Mouse (Mus musculus) liver, embryonic 13.5 days (tissue): ENCODE measurements around the gene Gm17359. TPM values are rescaled to one million over a fixed set of nuclear protein-coding genes. Genes with fewer than 3 reads are reported as not detected.

Source experiments
- ATAC-seq: fragments of 200-750 bp; cut with Nextera tagmentation; 2 replicates; pipeline ENCODE4 v1.8.0; 2017; ENCODE audit warnings: low read depth, mild to moderate bottlenecking, moderate number of reproducible peaks, moderate library complexity
- DNase-seq: peaks from one replicate; pipeline ENCODE4 v3.0.0; 2022
- H3K27ac ChIP-seq: fragments of 300-500 bp; sonication (generic); 2 replicates; pipeline ENCODE4 v1.5.1; 2015; ENCODE audit warnings: moderate library complexity, mild to moderate bottlenecking, inconsistent platforms
- H3K27me3 ChIP-seq: fragments of 300-500 bp; sonication (generic); 2 replicates; pipeline ENCODE4 v1.6.1; 2015; ENCODE audit warnings: mild to moderate bottlenecking, inconsistent platforms
- H3K36me3 ChIP-seq: fragments of 300-500 bp; sonication (generic); 2 replicates; pipeline ENCODE4 v1.6.1; 2015; ENCODE audit warnings: mild to moderate bottlenecking, inconsistent platforms
- H3K4me1 ChIP-seq: fragments of 300-500 bp; sonication (generic); replicated peaks from 2 replicates; pipeline ENCODE4 v1.6.1; 2015; ENCODE audit warnings: inconsistent platforms
- H3K4me2 ChIP-seq: fragments of 300-500 bp; sonication (generic); 2 replicates; pipeline ENCODE4 v1.6.1; 2015; ENCODE audit warnings: inconsistent platforms, mild to moderate bottlenecking, moderate library complexity
- H3K4me3 ChIP-seq: fragments of 300-500 bp; sonication (generic); replicated peaks from 2 replicates; pipeline ENCODE4 v1.5.1; 2015; ENCODE audit warnings: mild to moderate bottlenecking, inconsistent platforms
- H3K9ac ChIP-seq: fragments of 300-500 bp; sonication (generic); 2 replicates; pipeline ENCODE4 v1.6.1; 2015; ENCODE audit warnings: mild to moderate bottlenecking, inconsistent platforms
- H3K9me3 ChIP-seq: fragments of 300-500 bp; sonication (generic); replicated peaks from 2 replicates; pipeline ENCODE4 v1.6.1; 2016; ENCODE audit warnings: inconsistent platforms
- WGBS: fragments of 180-500 bp; shearing (Covaris S2); methylation state at CpG from one replicate; pipeline ENCODE4 v1.1.7; 2015; ENCODE audit not compliant: insufficient replicate concordance; 5-methylcytosine and 5-hydroxymethylcytosine counted together
- polyA plus RNA-seq: library from polyadenylated mRNA; unstranded; fragments of >200 nt; fragmentation: Nextera tagmentation; extraction: Ambion mirVana; gene quantifications from 2 replicates; pipeline ENCODE4 v1.2.1, GENCODE M21; 2015

Gm17359 gene
- polyA plus RNA-seq, 1 experiment from 2014 or later = not detected

GRCm38 (mm10) chr3:79310184-79310583 is 26.3 kb upstream of the Gm17359 start:
- H3K27ac ChIP-seq = no peak overlapping the region
- H3K4me2 ChIP-seq = no peak overlapping the region
- 67% methylated on average over 7 of the region's 7 CpGs for WGBS
- no peak for DNase-seq
- H3K9me3 ChIP-seq = no peaks in the 10 kb centered on the region
- H3K27me3 ChIP-seq = no peaks in the 10 kb centered on the region
- no peak overlapping the region for H3K4me3 ChIP-seq
- H3K4me1 ChIP-seq = no peaks in the 10 kb centered on the region
- no peak for ATAC-seq
- no peak overlapping the region for H3K9ac ChIP-seq
- no peaks in the 10 kb centered on the region for H3K36me3 ChIP-seq

GRCm38 (mm10) chr3:79311895-79312294 is 24.6 kb upstream of the Gm17359 start:
- Histone ChIP-seq H3K4me1 (no peaks in the 10 kb centered on the region), H3K27me3 (no peaks in the 10 kb centered on the region), H3K4me3 (no peak overlapping the region), H3K27ac (no peak overlapping the region), H3K4me2 (no peak overlapping the region), H3K36me3 (no peaks in the 10 kb centered on the region), H3K9ac (no peak overlapping the region), H3K9me3 (no peaks in the 10 kb centered on the region)
- ATAC-seq (no peak), DNase-seq (no peak)

- H3K9me3 ChIP-seq = no peaks in the 10 kb centered on the region
- H3K4me2 ChIP-seq = no peak overlapping the region
- DNase-seq = no peak
- no peak overlapping the region for H3K27ac ChIP-seq
- H3K4me1 ChIP-seq = no peaks in the 10 kb centered on the region
- no peak overlapping the region for H3K9ac ChIP-seq
- WGBS = 58% methylated on average over 10 of the region's 10 CpGs
- H3K4me3 ChIP-seq = no peak overlapping the region
- no peaks in the 10 kb centered on the region for H3K36me3 ChIP-seq
- H3K27me3 ChIP-seq = no peaks in the 10 kb centered on the region
- no peak for ATAC-seq
These were observed 22.3 kb upstream of the Gm17359 start for GRCm38 (mm10) chr3:79314006-79314698.

- WGBS = 47% methylated on average over 10 of the region's 10 CpGs
- Histone ChIP-seq H3K9me3 (no peaks in the 10 kb centered on the region), H3K4me2 (no peak overlapping the region), H3K36me3 (no peaks in the 10 kb centered on the region), H3K27ac (no peak overlapping the region), H3K9ac (no peak overlapping the region), H3K27me3 (no peaks in the 10 kb centered on the region), H3K4me3 (no peak overlapping the region), H3K4me1 (no peaks in the 10 kb centered on the region)
- DNase-seq (no peak), ATAC-seq (no peak)
These were observed 11.5 kb upstream of the Gm17359 start for GRCm38 (mm10) chr3:79324697-79325526.

- no peaks in the 10 kb centered on the region for H3K9me3 ChIP-seq
- DNase-seq (no peak), ATAC-seq (no peak)
- no peak overlapping the region for H3K4me3 ChIP-seq
- no peak overlapping the region for H3K9ac ChIP-seq
- H3K27me3 ChIP-seq = no peaks in the 10 kb centered on the region
- H3K36me3 ChIP-seq = no peaks in the 10 kb centered on the region
- H3K4me1 ChIP-seq = peaks cover 6% of the 10 kb centered on the region; the same call in 1 of the 2 replicates
- no peak overlapping the region for H3K27ac ChIP-seq
- WGBS = 47% methylated on average over 8 of the region's 8 CpGs
- H3K4me2 ChIP-seq = no peak overlapping the region
These were observed 6.7 kb upstream of the Gm17359 start for GRCm38 (mm10) chr3:79329691-79330315.

GRCm38 (mm10) chr3:79333051-79333450 is 3.4 kb upstream of the Gm17359 start:
- Histone ChIP-seq H3K9me3 (no peaks in the 10 kb centered on the region), H3K4me1 (peaks cover 6% of the 10 kb centered on the region; the same call in 1 of the 2 replicates), H3K9ac (no peak overlapping the region), H3K4me2 (no peak overlapping the region), H3K36me3 (no peaks in the 10 kb centered on the region), H3K27ac (no peak overlapping the region), H3K4me3 (no peak overlapping the region), H3K27me3 (no peaks in the 10 kb centered on the region)
- 78% methylated on average over 7 of the region's 7 CpGs for WGBS
- ATAC-seq (no peak), DNase-seq (no peak)

GRCm38 (mm10) chr3:79333643-79334200 is 2.7 kb upstream of the Gm17359 start:
- Histone ChIP-seq H3K27ac (no peak overlapping the region), H3K4me2 (no peak overlapping the region), H3K36me3 (no peaks in the 10 kb centered on the region), H3K4me3 (no peak overlapping the region), H3K9ac (no peak overlapping the region), H3K4me1 (peaks cover 6% of the 10 kb centered on the region; the same call in 1 of the 2 replicates), H3K9me3 (no peaks in the 10 kb centered on the region), H3K27me3 (no peaks in the 10 kb centered on the region)
- no peak for DNase-seq
- ATAC-seq = peak; percentile 45
- 48% methylated on average over 8 of the region's 8 CpGs for WGBS

- H3K9me3 ChIP-seq = no peaks in the 10 kb centered on the region
- DNase-seq = no peak
- no peaks in the 10 kb centered on the region for H3K36me3 ChIP-seq
- no peak overlapping the region for H3K4me2 ChIP-seq
- 36% methylated on average over 3 of the region's 3 CpGs for WGBS
- no peaks in the 10 kb centered on the region for H3K4me1 ChIP-seq
- H3K27me3 ChIP-seq = no peaks in the 10 kb centered on the region
- H3K9ac ChIP-seq = no peak overlapping the region
- no peak overlapping the region for H3K27ac ChIP-seq
- no peak for ATAC-seq
- no peak overlapping the region for H3K4me3 ChIP-seq
These were observed 4.3 kb downstream of the Gm17359 start for GRCm38 (mm10) chr3:79340737-79341136.

GRCm38 (mm10) chr3:79342961-79343735 is 6.7 kb downstream of the Gm17359 start:
- H3K9ac ChIP-seq = no peak overlapping the region
- H3K27me3 ChIP-seq = no peaks in the 10 kb centered on the region
- H3K4me2 ChIP-seq = no peak overlapping the region
- no peaks in the 10 kb centered on the region for H3K4me1 ChIP-seq
- no peak overlapping the region for H3K4me3 ChIP-seq
- no peak for ATAC-seq
- no peaks in the 10 kb centered on the region for H3K36me3 ChIP-seq
- WGBS = 70% methylated on average over 17 of the region's 17 CpGs
- no peak for DNase-seq
- no peak overlapping the region for H3K27ac ChIP-seq
- no peaks in the 10 kb centered on the region for H3K9me3 ChIP-seq

- DNase-seq = no peak
- H3K36me3 ChIP-seq = no peaks in the 10 kb centered on the region
- H3K9ac ChIP-seq = no peak overlapping the region
- H3K4me3 ChIP-seq = no peak overlapping the region
- WGBS = 13% methylated on average over 1 of the region's 1 CpGs
- ATAC-seq = no peak
- no peaks in the 10 kb centered on the region for H3K4me1 ChIP-seq
- no peaks in the 10 kb centered on the region for H3K9me3 ChIP-seq
- no peaks in the 10 kb centered on the region for H3K27me3 ChIP-seq
- no peak overlapping the region for H3K4me2 ChIP-seq
- H3K27ac ChIP-seq = no peak overlapping the region
These were observed 12.8 kb downstream of the Gm17359 start for GRCm38 (mm10) chr3:79349311-79349710.

- ATAC-seq (no peak), DNase-seq (no peak)
- no peaks in the 10 kb centered on the region for H3K9me3 ChIP-seq
- H3K4me1 ChIP-seq = no peaks in the 10 kb centered on the region
- WGBS = 45% methylated on average over 4 of the region's 4 CpGs
- H3K4me2 ChIP-seq = no peak overlapping the region
- H3K36me3 ChIP-seq = no peaks in the 10 kb centered on the region
- no peaks in the 10 kb centered on the region for H3K27me3 ChIP-seq
- H3K27ac ChIP-seq = no peak overlapping the region
- no peak overlapping the region for H3K4me3 ChIP-seq
- no peak overlapping the region for H3K9ac ChIP-seq
These were observed 22.3 kb downstream of the Gm17359 start for GRCm38 (mm10) chr3:79358721-79359120.
